Mouse (Mus musculus): ENCODE data around the gene Gucd1. TPM values are rescaled to one million over a fixed set of nuclear protein-coding genes. Genes with fewer than 3 reads are reported as not detected.
"Not testable (repeated sequence)": the region's sequence is repeated elsewhere in the genome, so short reads cannot be mapped to it uniquely, and the experiment has no call there.

Gucd1 gene
- polyA plus RNA-seq, 1 experiment, result 87.2 TPM

DNA sequence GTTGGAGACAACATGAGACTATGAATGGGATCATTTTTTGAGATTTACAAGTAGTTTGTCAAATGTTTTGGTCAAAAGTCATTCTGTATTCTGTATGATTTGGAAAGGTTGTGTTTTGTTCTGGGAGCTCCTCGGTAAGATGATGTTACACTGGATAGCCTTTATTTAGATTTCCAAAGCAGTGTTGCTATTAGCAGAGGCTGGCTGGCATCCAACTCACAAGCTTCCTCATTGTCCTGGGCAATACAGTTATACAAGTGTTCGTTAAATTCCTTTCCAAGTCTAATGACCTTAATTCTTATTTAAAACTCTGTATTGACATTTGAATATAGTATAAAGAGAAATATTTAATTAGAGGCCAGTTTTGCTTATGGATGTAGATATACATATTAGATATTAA is 172.5 kb downstream of the Gucd1 start:
- H3K27ac ChIP-seq (ENCODE audit: insufficient read depth, low read length), result no peak overlapping the region
- no peaks in the 10 kb centered on the region for H3K36me3 ChIP-seq (ENCODE audit: control insufficient read depth, insufficient read depth, low read length)
- no peak overlapping the region for H3K4me3 ChIP-seq (ENCODE audit: extremely low read depth, insufficient read depth, insufficient read length)
- H3K27me3 ChIP-seq (ENCODE audit: control insufficient read depth, insufficient read depth, low read length), result no peaks in the 10 kb centered on the region
- no peak for TF ChIP-seq CTCF (IDR thresholded peaks at IDR 0.05; ENCODE audit: extremely low read depth, insufficient read depth, insufficient read length, insufficient replicate concordance)
- TF ChIP-seq POLR2A (IDR thresholded peaks at IDR 0.05; ENCODE audit: low read depth, low read length), result no peak
- WGBS, result 50% methylated on average over 2 of the region's 2 CpGs
- DNase-seq (ENCODE audit: low read depth in 1 of 2, low spot score in 2 of 2), result no peak
- no peaks in the 10 kb centered on the region for H3K4me1 ChIP-seq (ENCODE audit: control insufficient read depth, insufficient read depth, insufficient read length)

DNA sequence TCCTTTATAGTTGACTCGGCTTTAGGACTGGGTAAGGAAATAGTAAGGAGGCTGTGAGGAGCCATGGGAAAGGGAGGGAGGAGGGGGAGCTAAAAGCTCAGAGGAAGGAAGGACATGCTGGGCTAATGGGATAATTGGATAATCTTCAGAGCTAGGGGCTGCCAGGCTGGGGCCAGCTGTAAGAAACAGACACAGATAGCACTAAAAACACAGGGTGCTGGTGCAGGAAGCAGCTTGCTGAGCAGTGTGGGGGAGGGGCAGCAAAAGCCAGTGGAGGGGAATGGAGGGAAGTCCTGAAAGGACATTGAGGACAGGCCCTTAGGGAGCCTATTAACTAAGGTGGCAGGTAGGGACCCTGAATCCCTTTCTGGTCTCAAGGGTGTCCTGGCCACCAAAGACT is 173.2 kb downstream of the Gucd1 start:
- H3K36me3 ChIP-seq (ENCODE audit: control insufficient read depth, insufficient read depth, low read length); DNase-seq (ENCODE audit: low read depth in 1 of 2, low spot score in 2 of 2); H3K27me3 ChIP-seq (ENCODE audit: control insufficient read depth, insufficient read depth, low read length); H3K4me1 ChIP-seq (ENCODE audit: control insufficient read depth, insufficient read depth, insufficient read length); H3K27ac ChIP-seq (ENCODE audit: insufficient read depth, low read length); H3K4me3 ChIP-seq (ENCODE audit: extremely low read depth, insufficient read depth, insufficient read length): not testable (repeated sequence)
- 87% methylated on average over 1 of the region's 1 CpGs for WGBS

DNA sequence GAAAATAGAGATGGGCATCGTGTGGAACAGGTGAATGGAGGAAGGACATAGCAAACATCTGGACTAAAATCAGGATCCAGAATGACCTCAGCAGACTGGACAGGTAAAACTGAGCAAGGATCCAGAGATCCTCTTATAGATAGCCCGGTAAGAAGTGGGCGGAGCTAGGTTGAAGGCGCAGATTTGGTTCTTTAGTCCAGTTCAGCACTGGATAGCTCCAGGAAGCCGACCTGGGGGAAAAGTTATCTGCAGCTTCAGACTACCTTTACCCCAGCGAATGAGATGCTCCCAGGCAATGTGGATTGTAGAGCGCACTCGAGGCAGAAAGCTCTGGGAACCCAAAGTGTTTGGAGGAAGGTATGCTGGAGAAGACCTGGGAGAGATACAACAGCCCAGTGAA is 175.8 kb downstream of the Gucd1 start:
- TF ChIP-seq CTCF (IDR thresholded peaks at IDR 0.05; ENCODE audit: extremely low read depth, insufficient read depth, insufficient read length, insufficient replicate concordance) (no peak), POLR2A (IDR thresholded peaks at IDR 0.05; ENCODE audit: low read depth, low read length) (no peak)
- Histone ChIP-seq H3K36me3 (ENCODE audit: control insufficient read depth, insufficient read depth, low read length) (no peaks in the 10 kb centered on the region), H3K27me3 (ENCODE audit: control insufficient read depth, insufficient read depth, low read length) (no peaks in the 10 kb centered on the region), H3K4me1 (ENCODE audit: control insufficient read depth, insufficient read depth, insufficient read length) (peaks cover 6% of the 10 kb centered on the region; the same call in 1 of the 2 replicates), H3K27ac (ENCODE audit: insufficient read depth, low read length) (no peak overlapping the region), H3K4me3 (ENCODE audit: extremely low read depth, insufficient read depth, insufficient read length) (no peak overlapping the region)
- WGBS, result 54% methylated on average over 8 of the region's 8 CpGs
- no peak for DNase-seq (ENCODE audit: low read depth in 1 of 2, low spot score in 2 of 2)

GRCm38 (mm10) chr10:75339377-75339776 is 178.4 kb downstream of the Gucd1 start:
- Histone ChIP-seq H3K4me1 (ENCODE audit: control insufficient read depth, insufficient read depth, insufficient read length) (peaks cover 6% of the 10 kb centered on the region; the same call in 1 of the 2 replicates), H3K27me3 (ENCODE audit: control insufficient read depth, insufficient read depth, low read length) (no peaks in the 10 kb centered on the region), H3K27ac (ENCODE audit: insufficient read depth, low read length) (no peak overlapping the region), H3K4me3 (ENCODE audit: extremely low read depth, insufficient read depth, insufficient read length) (no peak overlapping the region), H3K36me3 (ENCODE audit: control insufficient read depth, insufficient read depth, low read length) (no peaks in the 10 kb centered on the region)
- DNase-seq (ENCODE audit: low read depth in 1 of 2, low spot score in 2 of 2), result no peak
- TF ChIP-seq CTCF (IDR thresholded peaks at IDR 0.05; ENCODE audit: extremely low read depth, insufficient read depth, insufficient read length, insufficient replicate concordance) (no peak), POLR2A (IDR thresholded peaks at IDR 0.05; ENCODE audit: low read depth, low read length) (no peak)
- WGBS, result 88% methylated on average over 7 of the region's 7 CpGs

DNA sequence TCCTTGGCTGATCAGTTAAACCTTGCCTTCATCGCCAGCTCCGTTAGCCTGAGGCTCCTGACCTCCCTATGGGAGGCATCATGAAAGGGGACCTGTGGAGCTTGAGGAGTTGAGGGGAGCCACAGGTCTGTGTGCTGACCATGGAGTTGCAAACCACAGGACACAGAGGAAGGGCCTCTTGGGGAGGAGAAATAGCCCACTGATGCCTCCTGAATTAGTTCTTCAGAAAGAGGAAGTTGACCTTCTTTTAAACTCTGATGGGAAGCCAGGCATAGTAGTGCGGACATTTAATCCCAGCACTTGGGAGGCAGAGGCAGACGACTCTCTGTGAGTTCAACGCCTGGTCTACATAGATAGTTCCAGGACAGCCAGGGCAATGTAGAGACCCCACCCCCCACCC is 178.9 kb downstream of the Gucd1 start:
- Histone ChIP-seq H3K4me3 (ENCODE audit: extremely low read depth, insufficient read depth, insufficient read length) (no peak overlapping the region), H3K27ac (ENCODE audit: insufficient read depth, low read length) (no peak overlapping the region), H3K36me3 (ENCODE audit: control insufficient read depth, insufficient read depth, low read length) (0 out of 2 replicates have a peak, but pooled peaks cover under 1% of the 10 kb centered on the region), H3K4me1 (ENCODE audit: control insufficient read depth, insufficient read depth, insufficient read length) (peaks cover 6% of the 10 kb centered on the region; the same call in 1 of the 2 replicates), H3K27me3 (ENCODE audit: control insufficient read depth, insufficient read depth, low read length) (no peaks in the 10 kb centered on the region)
- DNase-seq (ENCODE audit: low read depth in 1 of 2, low spot score in 2 of 2), result no peak
- WGBS, result 19% methylated on average over 5 of the region's 5 CpGs
- TF ChIP-seq CTCF (IDR thresholded peaks at IDR 0.05; ENCODE audit: extremely low read depth, insufficient read depth, insufficient read length, insufficient replicate concordance) (no peak), POLR2A (IDR thresholded peaks at IDR 0.05; ENCODE audit: low read depth, low read length) (no peak)

- 92% methylated on average over 10 of the region's 10 CpGs for WGBS
- Histone ChIP-seq H3K4me3 (ENCODE audit: extremely low read depth, insufficient read depth, insufficient read length) (no peak overlapping the region), H3K36me3 (ENCODE audit: control insufficient read depth, insufficient read depth, low read length) (peaks cover 8% of the 10 kb centered on the region; the same call in 1 of the 2 replicates), H3K4me1 (ENCODE audit: control insufficient read depth, insufficient read depth, insufficient read length) (peaks cover 6% of the 10 kb centered on the region; the same call in 1 of the 2 replicates), H3K27ac (ENCODE audit: insufficient read depth, low read length) (no peak overlapping the region), H3K27me3 (ENCODE audit: control insufficient read depth, insufficient read depth, low read length) (no peaks in the 10 kb centered on the region)
- no peak for DNase-seq (ENCODE audit: low read depth in 1 of 2, low spot score in 2 of 2)
- TF ChIP-seq CTCF (IDR thresholded peaks at IDR 0.05; ENCODE audit: extremely low read depth, insufficient read depth, insufficient read length, insufficient replicate concordance), result no peak
- TF ChIP-seq POLR2A (IDR thresholded peaks at IDR 0.05; ENCODE audit: low read depth, low read length), result no peak
Observed at GRCm38 (mm10) chr10:75337231-75337630, 180.5 kb downstream of the Gucd1 start.

- peaks cover 8% of the 10 kb centered on the region; the same call in 1 of the 2 replicates for H3K36me3 ChIP-seq (ENCODE audit: control insufficient read depth, insufficient read depth, low read length)
- DNase-seq (ENCODE audit: low read depth in 1 of 2, low spot score in 2 of 2), result no peak
- 93% methylated on average over 6 of the region's 6 CpGs for WGBS
- H3K4me1 ChIP-seq (ENCODE audit: control insufficient read depth, insufficient read depth, insufficient read length), result peaks cover 6% of the 10 kb centered on the region; the same call in 1 of the 2 replicates
- no peak overlapping the region for H3K4me3 ChIP-seq (ENCODE audit: extremely low read depth, insufficient read depth, insufficient read length)
- no peaks in the 10 kb centered on the region for H3K27me3 ChIP-seq (ENCODE audit: control insufficient read depth, insufficient read depth, low read length)
- TF ChIP-seq CTCF (IDR thresholded peaks at IDR 0.05; ENCODE audit: extremely low read depth, insufficient read depth, insufficient read length, insufficient replicate concordance) (no peak), POLR2A (IDR thresholded peaks at IDR 0.05; ENCODE audit: low read depth, low read length) (no peak)
- H3K27ac ChIP-seq (ENCODE audit: insufficient read depth, low read length), result no peak overlapping the region
Observed at GRCm38 (mm10) chr10:75335075-75335474, 182.7 kb downstream of the Gucd1 start.
